Mouse (Mus musculus) spleen, adult 18-20 months (tissue): ENCODE data around the gene Bcl6b.

ENCODE experiments used
- DNase-seq, 2 experiments: peaks; one replicate each; pipeline ENCODE4 v3.0.0; 2022; ENCODE audit warnings: mixed read lengths in 2 of 2

Bcl6b gene

DNA sequence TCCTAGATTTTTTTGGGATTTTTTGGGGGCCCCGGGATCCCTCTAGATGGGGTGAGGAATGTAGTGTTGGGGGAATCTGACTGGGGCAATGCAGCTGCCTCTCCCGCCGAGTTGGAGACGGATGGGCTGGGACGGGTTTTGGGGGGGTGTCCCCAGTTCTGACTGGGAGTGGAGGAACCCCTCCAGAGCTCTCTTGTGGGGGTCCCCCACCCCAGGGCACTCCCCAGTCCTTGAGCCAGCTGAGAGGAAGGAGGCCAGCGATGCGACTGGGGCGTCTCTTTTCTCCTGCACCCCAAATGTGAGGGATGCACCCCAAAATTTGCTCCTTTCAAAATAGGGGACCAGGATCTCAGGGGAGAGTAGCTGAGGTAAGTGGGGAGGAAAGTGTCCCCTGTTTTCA lies 3.4 kb upstream of the Bcl6b start:
- DNase-seq, result no peak

DNA sequence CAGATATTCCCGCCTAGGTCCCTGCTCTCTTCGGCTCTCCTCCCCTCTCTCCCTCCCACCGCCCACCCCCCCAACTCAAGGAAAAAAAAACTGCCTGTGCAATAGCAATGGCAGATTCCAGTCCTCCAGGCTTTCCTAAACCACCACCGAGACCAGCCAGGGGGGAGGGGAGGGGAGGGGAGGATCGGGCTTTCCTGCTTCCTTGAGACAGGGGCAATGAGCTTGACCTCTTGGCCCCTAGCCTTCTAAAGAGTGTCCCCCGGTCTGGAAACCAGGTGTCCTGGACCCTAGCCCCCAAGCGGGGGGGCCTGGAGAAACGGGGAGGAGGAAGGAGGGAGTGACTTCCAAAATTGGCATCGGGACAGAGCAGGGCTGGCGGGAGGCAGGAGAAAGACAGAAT lies 2.9 kb upstream of the Bcl6b start:
- no peak for DNase-seq

DNA sequence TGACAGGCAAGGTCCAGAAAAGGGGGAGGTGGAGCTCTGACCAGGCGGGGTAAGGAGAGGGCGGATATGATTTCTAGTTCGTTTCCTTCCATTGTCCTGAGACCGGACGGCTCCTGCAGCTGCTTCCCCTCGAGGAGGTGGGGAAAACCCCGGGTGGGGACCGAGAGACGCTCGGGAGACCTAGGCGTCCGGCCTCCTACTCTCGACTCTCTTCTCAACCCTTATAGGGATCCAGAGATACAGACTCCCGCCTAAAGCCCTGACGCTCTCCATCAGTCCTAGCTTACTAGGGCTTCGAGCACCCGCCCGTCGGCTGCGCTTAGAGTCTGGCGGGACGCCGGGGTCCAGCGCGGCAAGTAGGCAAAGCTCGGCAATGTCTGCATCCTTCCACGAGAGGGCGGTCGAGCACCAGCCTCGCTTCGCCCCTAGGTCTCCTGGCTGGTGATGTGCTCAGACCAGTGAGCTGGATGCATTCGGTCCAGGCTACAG lies 685 bp upstream of the Bcl6b start:
- peak; percentile 70 to 86 for DNase-seq

DNA sequence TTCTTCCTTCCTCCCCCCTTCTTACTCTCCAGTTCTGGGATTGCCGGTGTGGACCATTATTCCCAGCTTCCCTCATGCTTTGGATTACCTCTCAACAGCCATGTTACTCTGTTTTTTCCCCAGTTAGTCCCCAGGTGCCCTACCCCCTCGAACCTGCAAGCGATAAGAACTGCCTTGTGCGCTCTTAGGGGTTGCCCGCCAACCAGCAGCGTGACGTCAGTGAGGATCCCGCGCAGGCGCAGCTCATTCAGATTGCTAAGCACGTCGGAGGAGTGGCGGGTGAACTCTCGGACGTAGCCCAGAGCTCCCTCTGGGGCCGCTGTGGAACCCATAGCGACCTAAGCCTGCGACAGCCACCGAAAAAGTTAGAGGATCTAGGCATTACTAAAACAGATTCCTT lies 770 bp downstream of the Bcl6b start:
- DNase-seq, result peak; percentile 68 to 79

DNA sequence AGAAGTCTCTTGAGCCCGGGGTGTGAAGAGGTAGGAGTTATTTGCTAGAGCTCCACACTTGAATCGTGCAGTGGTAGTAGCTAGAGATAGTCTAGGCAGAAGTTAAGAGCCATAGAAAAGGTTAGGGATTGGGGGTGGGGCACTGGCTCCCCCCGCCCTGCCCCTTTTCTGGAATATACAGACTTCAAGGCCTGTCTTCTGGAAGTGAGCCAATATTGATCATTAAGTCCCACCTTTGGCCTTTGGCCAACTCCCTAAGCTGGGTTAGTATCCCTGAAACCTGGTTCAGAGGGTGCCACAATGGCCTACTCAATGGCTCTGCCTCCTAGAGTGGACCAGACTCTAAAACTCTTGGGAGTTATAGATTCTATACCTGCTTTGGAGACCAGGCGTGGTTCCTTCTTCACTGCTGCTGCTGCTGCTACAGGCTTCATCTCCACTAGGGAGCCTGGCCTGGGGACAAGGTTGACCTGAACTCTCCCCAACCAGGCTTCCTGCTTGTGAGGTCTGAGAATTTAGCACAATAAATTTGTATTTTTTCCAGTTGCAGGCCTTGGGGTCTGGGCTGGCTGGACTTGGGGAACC lies 1.8 kb downstream of the Bcl6b start:
- no peak for DNase-seq

DNA sequence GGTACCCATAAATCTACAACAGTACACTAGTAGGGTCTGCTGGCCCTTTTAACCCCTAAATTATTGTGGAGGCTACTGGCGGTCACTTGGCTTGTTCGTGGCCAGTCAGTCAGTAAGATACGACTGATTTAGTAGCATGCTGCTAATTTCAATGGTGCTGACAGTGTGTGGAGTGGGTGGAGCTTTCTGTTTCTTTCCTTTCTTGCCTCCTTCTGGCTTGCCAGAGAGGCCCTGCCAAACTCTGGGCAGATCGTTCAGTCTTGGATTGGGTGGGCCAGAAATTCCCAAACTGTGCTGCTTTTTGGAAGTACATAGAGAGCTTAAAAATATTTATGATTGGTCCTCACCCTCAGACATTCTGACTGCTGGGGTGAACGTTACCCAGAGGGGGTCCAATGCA lies 2.5 kb downstream of the Bcl6b start:
- no peak for DNase-seq

DNA sequence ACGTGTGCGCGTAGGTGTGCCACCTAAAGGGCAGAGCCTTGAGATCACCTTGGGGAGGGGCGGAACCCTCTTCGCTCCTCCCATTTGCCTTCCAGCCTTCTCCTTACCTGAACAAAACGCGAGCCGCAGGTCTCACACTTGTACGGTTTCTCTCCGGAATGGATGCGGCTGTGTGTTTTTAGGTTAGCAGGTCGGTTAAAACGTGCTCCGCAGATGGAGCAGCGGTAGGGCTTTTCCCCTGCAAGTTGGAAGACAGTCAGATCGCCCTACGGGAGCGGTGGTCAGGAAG lies 3.1 kb downstream of the Bcl6b start:
- no peak for DNase-seq

DNA sequence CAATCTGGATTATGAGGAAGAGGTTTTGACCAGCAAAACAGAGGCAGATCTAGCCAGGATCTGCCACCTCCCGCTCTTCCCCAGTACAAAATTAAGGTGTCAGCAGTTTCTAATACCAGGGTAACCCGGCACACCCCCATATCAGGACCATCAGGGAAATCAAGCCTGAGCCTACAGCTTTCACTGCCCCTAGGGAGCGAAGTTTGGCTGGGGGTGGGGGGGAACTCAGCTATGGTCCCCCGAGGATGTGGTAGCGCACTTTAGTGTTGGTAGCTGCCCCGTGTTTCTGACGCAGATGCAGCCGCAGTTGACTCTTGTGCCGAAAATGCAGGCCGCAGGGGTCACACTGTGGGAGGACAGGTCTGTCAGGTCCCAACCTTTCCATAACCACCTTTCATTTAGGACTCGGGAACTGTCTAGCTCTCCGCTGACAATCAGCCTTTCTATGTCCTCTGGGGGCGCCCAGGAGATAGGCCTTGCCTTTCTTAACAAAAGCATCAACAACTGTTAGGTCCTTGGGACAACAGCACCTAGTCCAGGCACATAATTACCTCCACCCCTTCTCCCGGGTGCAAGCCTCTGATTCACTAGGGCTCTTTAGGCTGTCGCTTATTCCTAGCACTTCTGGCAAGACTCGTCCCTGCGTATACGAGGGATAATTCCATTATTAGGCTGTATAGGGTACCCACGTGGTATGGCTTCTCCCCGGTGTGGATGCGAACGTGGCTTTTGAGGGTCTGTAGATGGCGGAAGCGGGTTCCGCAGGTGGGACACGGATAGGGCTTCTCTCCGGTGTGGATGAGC lies 3.6 kb downstream of the Bcl6b start:
- DNase-seq, result no peak

DNA sequence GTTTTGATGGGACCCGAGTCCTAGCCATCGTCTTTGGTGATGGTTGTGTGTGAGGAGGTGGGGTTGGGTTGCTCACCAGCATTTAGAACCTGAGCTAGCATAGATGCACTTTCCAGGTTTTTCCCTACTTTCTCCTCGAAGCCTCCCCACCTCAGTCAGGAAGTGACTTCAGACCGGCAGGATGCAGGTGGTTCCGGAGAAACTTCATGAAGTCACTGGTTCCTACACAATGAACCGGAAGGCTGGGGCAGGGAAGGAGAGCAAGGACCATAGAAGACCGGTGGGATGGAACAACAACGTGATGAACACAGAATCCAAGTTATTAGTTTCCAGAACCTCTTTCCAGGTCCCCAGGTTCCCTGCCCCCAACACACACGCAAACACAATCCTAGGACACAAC lies 5.9 kb downstream of the Bcl6b start:
- no peak for DNase-seq

DNA sequence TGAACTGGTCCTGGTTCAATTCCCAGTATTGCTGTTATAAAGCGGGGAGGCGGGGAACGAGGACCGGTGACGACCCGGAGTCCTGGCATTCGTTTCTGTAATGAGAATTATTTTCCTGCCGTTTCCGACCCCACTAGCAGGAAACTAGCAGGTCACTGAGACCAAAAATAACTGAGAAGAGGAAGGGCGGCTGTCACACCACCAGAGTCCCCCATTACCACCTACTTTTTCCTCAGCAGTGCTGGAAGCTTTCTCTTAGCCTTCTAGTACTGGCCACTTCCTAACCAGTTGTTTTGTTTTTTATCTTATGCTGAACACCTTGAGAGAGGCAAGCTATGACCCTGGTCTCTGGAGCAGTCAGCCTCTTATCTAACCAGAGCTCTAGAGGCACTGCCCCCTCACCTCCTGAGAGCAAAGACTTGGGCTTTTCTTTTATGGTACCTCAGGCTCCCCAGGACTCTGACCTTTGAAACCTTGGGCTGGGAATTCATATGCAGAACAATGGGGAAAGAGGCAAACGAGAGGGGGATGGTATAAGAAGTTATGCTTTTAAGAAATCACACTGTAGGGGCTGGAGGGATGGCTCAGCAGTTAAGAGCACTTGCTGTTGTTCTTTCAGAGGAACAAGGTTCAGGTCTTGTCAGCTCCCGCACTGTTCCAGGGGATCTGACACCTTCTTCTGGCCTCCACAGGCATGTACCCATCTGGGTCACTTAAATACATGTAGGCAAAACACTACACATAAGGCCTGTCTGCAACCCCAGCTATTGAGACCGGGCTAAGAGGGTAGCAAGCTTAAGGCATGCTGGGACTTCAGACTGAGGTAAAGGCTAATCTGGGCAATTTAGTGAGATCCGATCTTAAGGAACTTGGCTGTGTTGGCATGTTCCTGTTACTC lies 7.7 kb downstream of the Bcl6b start:
- DNase-seq, result peak in 1 of 2 experiments; percentile 7

DNA sequence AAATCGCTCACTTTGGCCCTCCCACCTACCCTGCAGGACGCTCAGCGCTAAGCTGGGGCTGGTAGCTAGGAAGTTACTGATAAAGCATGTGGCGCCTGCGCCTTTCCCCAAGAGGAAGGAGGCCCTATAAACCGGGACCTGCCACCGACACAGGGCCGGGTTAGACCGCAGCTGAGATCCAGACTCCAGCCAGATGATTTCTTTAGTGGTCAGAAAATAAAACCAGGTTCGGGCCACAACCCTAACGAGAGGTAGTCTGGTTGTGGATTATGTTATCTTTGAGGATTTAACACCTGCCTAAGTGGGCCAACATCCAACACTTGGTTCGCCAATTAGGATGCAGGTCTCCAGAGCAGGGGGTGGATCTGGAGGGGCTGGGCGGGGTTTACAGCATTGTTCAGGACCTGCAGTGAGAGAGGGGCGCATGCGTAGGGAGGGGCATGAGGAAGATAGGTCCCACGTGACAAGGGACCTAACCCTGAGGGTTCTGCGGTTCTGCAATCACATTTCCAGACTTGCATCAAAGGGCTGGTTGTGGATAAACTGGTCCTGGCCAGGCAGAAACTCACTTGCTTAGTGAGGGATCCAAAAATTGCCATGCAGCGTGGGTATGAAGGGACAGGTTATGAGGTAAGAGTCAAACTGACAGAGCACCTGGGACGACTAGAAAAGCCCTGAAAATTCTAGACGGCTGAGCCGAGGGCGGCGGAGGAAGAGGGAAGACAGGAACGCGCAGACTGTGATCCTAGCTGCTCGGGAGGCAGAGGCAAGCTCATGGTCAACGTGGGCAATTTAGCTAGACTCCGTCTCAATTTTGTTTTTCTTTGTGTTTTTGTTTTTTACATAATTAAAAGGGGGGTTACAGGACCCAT lies 8.6 kb downstream of the Bcl6b start, which contains the start of gene Slc16a13:
Slc16a13 (minus strand) TSS at position 334 of the 872 bp plus-strand sequence.
- peak; percentile 87 to 88 for DNase-seq

DNA sequence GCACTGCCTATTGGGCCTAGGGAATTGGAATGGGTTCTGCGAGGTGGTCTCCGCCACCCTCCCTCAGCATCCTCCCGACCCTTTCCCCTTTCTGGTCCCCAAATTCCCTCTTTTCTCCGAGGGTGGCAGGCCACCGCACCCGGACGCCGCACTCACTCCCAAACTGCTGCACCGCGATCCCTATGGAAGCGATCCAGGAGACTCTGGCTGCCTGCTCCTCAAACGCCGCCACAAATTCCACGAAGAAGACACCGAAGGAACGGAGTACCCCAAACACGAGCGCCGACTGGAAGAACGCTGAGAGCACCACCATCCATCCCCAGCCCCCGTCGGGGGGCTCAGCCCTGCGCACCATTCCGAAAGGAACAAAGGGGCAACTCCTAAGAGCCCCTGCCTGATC lies 9.3 kb downstream of the Bcl6b start:
- DNase-seq, result no peak

DNA sequence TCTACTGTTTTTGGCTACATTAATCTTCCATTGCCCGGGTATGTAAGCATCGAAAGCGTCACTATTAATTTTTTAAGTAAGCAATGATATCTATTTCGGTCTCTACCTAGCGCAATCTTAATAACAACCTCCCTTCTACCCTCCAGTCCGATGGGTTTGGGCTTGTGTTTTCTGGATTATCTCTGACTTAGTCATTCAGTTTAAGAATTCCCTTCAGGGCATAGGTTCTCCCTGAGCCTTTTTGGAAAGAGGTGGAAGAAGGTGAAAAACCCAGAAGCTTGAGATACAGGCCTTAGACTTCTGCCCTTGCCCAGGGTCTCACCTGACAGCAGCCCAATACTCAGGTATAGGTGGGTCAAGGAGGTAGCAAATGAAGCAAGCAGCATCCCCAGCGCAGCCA lies 9.7 kb downstream of the Bcl6b start:
- no peak for DNase-seq

DNA sequence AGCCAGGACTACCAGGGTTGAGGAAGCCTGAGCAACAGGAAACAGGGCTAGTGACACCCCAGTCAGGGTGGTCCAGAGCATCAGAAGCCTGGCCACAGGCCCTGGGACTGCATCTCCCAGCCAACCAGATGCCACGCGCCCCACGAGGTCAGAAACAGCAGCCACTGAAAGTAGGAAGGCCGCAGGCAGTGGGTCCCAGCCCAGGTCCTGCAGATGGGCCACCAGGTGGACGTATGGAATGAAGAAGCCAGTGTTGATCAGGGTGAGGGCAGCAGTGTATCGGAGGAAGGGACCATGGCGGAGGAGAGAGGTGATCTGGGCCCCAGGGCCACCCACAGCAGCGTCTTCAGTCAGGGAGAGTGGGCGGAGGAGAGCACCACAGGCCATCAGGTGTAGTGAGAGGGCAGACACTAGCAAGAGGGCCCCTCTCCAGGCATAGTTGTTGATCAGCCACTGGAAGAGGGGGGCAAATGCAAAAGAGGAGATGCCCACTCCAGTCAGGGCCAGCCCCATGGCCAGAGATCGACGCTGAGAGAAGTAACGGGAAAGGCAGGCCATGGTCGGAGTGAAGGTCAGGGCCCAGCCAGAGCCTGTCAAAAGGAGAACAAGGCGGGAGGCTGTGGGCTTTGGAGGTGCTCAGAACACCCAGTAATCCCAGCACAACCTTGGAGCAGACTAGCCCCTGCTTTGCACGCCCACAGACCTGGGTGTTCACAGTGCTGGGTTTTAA lies 10.7 kb downstream of the Bcl6b start:
- no peak for DNase-seq

DNA sequence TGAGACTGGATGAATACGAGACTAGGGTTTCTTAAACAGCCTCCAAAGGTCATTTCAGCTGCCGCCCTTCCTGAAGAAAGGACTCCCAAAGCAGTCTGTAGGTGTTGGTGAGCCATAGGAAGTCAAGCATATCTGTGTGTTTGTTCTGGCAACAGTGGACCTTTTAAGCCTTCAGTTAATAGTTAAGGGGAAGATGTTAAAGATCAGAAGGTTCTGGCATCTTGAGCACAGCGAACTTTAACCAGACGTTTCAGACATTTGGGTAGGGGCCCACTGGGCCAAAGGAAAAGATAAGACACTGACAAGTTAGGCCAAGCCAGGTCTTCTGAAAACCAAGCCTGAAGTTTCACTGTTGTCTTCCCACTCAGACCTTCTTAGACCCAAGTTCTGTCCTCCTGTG lies 11.6 kb downstream of the Bcl6b start:
- DNase-seq, result no peak

DNA sequence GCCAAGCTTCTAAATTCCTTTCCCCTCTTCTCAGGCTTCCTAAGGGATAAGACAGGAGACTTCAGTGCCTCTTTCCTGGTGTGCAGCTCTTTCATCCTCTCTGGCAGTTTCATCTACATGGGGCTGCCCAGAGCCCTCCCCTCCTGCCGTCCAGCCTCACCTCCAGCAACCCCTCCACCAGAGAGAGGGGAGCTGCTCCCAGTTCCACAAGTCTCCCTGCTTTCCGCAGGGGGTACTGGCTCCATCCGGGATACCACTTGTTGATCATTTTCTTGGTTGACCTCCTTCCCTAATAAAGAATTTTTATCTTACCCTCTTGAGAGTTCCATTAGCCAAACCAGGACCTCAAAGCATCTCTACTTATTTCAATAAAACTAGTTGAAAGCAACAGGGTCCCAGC lies 13.5 kb downstream of the Bcl6b start:
- DNase-seq, result no peak

DNA sequence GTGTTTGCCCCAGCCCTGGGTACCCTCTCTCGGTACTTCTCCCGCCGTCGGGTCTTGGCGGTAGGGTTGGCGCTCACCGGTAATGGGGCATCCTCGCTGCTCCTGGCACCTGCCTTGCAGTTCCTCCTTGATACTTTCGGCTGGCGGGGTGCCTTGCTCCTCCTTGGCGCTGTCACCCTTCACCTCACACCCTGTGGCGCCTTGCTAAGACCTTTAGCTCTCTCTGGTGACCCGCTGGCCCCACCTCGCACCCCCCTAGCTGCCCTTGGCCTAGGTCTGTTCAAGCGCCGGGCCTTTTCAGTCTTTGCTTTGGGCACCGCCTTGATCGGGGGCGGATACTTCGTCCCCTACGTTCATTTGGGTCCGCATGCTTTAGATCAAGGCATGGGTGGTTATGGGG lies 14.3 kb downstream of the Bcl6b start:
- no peak for DNase-seq

DNA sequence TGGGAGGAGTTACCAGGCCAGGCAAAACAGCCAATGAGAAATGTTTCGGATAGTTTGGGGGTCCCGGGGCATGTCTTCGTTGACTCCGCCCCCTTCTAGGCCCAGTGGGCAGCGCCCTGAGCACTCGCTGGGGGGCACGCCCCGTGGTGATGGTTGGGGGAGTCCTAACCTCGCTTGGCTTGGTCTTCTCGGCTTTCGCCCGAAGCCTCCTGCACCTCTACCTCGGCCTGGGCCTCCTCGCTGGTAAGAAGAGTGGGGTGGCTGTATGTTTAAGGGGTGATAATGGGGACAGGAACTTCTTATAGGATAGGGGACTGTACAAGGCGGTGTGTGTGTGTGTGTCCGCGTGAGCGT lies 14.8 kb downstream of the Bcl6b start:
- no peak for DNase-seq

DNA sequence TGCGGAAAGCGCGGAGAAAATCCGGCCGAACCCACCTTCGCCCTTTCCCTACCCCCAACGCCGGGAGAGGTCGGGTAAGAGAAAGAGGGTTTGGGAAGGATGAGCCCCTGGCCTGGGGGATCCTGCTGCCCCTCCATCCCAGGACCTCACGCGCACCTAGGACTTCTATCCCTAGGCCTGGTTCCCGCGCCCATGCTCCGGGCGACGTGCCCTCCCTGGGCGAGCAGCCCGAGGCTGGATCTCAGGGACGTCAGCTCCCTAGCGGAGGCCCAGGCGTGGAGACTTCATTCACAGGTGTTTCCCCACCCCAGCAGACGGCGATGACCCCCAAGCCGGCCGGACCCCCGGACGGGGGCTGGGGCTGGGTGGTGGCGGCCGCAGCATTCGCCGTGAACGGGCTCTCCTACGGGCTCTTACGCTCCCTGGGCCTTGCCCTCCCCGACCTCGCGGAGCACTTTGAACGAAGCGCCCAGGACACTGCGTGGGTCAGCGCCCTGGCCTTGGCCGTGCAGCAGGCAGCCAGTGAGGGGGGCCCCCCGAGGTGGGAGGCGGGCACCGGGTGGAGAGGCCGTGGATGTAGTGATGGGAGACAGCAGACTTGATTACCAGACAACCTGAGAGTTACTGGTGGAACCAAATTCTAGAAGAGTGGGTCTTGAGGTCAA lies 15.3 kb downstream of the Bcl6b start:
- no peak for DNase-seq

DNA sequence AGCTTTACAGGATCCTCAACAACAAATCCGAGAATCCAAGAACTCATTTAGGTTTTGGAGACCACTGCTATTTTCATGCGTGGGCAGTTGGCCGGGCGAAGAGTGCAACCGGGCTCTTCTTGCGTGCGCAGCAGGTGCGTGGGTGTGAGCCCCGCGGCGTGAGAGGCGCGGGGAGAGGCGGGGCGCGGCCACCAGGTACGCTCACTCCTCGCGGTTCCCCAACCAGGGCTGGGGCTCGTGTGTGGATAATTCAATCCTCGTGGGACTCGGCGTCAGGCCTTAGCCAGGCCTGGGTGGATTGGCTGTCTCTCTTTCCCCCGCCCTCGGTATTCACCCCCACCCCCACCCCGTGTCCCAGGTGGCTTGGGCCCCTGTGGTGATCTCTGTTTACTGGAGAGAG lies 15.9 kb downstream of the Bcl6b start:
- DNase-seq, result no peak

DNA sequence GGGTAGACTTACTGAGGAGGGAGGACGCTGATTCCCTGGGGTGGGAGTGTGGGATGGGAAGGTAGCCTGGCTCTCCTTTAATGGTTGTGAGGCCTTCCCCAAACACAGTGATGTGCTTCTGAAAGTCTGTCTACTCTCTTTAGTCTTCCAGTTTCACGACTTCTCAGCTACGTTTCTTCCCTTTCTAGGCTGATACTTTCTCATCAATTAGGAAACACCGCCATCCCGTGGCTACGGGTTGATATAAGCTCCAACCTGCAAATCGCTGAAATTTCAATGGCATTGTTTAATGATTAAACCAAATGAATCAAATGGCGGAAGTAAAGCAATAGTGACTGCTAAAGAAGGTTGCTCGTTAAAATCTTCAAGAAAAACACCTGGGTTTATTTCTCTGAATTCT lies 16.7 kb downstream of the Bcl6b start:
- peak in 1 of 2 experiments; percentile 61 for DNase-seq

DNA sequence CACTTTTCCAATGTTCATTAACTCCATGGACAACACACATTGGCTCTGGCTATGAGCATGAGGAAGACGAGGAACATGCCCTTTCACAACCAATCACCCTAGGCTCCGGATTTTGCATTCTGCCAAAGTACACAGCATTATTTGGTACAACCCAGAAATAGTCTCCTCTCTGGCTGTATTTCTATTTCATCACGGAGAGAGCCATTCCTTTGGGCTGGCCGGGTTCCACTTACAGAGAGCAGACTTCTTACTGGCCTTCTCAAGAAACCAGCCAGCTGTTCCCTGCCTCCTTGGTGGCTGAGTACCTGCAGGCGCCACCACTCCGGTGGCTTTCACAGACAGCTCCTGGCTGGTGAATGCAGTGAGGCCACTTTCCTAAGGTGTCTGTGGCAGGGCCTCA lies 17.2 kb downstream of the Bcl6b start, which contains the start of gene Slc16a11:
Slc16a11 (plus strand) TSS at position 330 of the 400 bp plus-strand sequence.
- no peak for DNase-seq
